Mouse (Mus musculus) bone marrow, adult 2 months (tissue): ENCODE measurements around the gene A230050P20Rik.

Experiments
- CTCF ChIP-seq: fragments of 200-500 bp; IDR thresholded peaks from 2 replicates; pipeline ENCODE4 v1.5.1; 2011; ENCODE audit warnings: low read length, control low read depth; ENCODE audit not compliant: control insufficient read depth, insufficient read depth
- POLR2A ChIP-seq: fragments of 200-500 bp; IDR thresholded peaks from 2 replicates; pipeline ENCODE4 v1.6.1; 2011; ENCODE audit warnings: low read depth, mild to moderate bottlenecking, control low read depth, low read length, borderline replicate concordance; ENCODE audit not compliant: control insufficient read depth

GRCm38 (mm10) chr9:20893069-20893468, 24.6 kb downstream of the A230050P20Rik start:
- TF ChIP-seq CTCF (no peak), POLR2A (no peak)
